Mouse (Mus musculus) liver, postnatal 0 days (tissue): ENCODE results near the gene Prkra.

Source experiments
- CTCF ChIP-seq: sonication (generic); IDR thresholded peaks from 2 replicates; pipeline ENCODE4 v1.5.1; 2016; ENCODE audit warnings: antibody characterized with exemption, low read depth
- EP300 ChIP-seq: IDR thresholded peaks from 2 replicates; pipeline ENCODE4 v1.6.1; 2016; ENCODE audit warnings: antibody characterized with exemption, low read depth, mild to moderate bottlenecking

GRCm38 (mm10) chr2:76630293-76630692 is 17.5 kb downstream of the Prkra start:
- TF ChIP-seq CTCF: no peak
- TF ChIP-seq EP300: no peak
